Mouse (Mus musculus) monocyte, adult 5-6 weeks (primary cell): ENCODE measurements around the gene Fscn2. TPM values are rescaled to one million over a fixed set of nuclear protein-coding genes. Genes with fewer than 3 reads are reported as not detected.

Experiments
- ATAC-seq: fragments of 153-309, 156-312 bp; replicated peaks from 2 replicates; pipeline ENCODE4 v1.8.0; 2017; ENCODE audit warnings: mild to moderate bottlenecking; ENCODE audit not compliant: low TSS enrichment, insufficient number of reproducible peaks, severe bottlenecking, poor library complexity, low FRiP score
- total RNA-seq: library from RNA; stranded (forward); fragments of 200-1000, 200-491, 200-594 nt; gene quantifications from 3 replicates; pipeline ENCODE4 v1.2.3, GENCODE M21; 2017

The Fscn2 gene
- total RNA-seq: 0.29 to 0.75 TPM in 2 of 3 replicates, not detected in the other

GRCm38 (mm10) chr11:120361295-120361694, at the start of gene Fscn2:
Gene Fscn2 (plus strand): TSS chr11:120361534.
- no peak for ATAC-seq

DNA sequence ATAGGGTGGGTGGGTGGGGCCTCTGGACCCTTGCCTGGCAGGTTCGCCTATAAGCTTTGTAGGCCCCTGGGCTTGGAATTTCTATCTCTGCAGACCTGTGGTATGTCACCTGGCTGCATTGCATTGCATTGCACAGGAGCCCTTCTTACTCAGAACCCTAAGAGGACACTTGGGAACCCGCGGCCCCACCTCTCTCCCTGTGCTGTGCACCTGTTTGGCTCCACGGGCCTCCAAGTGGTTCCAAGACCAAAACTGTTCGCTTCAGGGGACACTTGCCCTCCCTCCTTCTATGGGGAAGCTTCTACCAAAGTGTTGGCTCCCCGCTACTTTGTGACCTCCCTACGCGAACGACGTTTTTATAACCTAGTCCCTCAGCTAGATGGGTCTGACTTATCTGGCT, 49.8 kb upstream of the Fscn2 start:
- no peak for ATAC-seq

- no peak for ATAC-seq
Observed at GRCm38 (mm10) chr11:120312069-120312468, 49.3 kb upstream of the Fscn2 start.

DNA sequence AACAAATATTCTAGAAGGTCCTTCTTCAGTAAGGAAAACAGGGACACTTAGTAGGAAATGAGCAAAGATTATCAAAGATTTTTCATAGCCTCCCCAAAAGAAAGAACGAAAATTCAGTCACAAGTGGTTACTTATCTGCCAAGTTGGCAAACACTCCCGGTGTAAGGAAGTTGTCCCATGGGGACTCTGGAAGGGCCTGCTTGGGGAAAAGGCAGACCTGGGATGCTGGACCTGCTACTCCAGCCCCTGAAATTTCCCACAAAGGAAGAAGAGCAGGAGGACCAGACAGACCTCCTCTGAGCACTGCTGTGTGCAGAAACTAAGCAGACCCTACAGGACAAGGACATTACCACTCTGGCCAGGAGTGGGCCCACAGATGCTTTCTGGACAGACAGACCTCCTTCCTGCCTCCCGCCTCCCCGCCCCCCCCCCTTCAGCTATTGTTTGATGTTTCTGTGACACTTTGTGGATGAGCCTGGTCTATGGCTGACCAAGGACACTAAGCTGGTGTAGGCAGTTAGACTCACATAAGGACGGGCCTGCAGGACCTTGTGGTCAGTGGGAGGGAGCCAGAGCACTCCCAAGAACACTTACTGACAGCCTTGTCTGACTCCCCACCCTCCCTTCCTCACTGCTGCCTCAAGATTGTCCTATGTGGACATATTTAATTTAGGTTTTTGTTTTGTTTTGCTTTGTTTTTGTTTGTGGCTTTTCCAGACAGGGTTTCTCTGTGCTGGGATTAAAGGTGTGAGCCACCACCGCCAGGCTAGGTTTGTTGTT, 47.2 kb upstream of the Fscn2 start:
- ATAC-seq: no peak

GRCm38 (mm10) chr11:120314721-120315415, 46.5 kb upstream of the Fscn2 start:
- no peak for ATAC-seq

GRCm38 (mm10) chr11:120315416-120315761, 45.9 kb upstream of the Fscn2 start:
- no peak for ATAC-seq

DNA sequence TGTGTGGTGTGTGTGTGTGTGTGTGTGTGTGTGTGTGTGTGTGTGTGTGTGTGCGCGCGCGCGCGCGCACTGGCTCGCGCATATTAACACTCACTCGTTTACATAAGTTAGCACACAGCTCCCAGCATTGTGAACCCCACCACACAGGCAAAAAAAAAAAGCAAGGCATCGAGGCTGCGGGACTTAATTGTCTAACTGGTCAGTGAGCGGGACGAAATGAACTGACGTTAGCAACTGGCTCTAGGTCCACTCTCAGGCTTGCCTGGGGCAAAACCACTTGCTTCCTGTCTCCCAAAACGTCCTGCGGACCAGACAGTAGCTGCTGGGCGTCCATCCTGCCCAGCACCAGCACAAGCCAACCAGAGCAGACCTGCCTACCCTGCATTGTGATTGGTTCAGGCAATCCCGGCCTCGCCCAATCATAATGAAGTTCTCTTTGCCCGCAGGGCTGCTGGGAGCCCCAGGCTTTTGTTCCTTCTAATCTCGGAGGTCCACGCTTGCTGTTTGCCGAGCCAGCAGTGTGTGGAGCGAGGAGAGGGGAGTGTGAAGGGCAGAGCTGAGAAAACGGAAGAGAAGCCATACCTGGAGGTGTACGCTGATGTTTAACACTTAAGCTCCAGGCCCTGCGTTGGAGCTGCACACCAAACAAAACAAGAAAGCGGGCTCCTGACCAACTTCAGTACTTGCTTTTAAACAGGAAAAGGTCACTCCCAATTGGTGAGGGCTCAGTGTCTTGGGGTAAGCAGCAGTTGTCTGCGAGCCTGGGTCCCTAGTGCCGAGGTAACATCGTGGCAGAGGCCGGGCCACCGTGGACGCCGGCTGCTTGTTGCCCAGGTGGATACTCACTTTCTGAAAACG, 45.3 kb upstream of the Fscn2 start:
- peak; percentile 99 for ATAC-seq

DNA sequence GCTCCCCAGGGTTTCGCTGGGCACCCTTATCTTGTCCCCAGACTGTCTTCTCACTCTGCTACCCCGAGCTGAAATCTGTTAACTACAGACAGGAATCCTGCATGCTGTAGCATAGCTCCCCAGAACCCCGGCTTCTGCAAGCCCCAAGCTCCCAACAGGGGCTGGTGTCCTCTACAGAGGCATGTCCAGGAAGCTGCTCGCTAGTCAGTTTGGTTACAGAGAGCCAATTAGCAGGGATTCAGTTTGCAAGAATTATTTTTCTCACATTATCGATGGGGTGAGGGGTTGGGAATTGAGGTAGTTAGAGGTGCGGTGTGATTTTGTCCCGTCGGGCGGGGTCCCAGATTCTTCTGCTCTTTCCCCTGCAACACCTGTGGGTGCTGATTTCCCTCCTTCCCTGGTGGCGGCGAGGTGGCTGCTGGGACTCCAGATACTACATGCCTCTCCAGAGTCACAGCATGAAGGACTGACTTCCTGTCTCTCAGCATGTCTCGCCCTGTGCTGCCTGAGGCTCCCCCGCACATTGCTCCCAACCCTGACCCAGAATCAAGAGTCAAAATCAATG, 44.6 kb upstream of the Fscn2 start:
- no peak for ATAC-seq

GRCm38 (mm10) chr11:120317456-120317855, 43.9 kb upstream of the Fscn2 start:
- no peak for ATAC-seq

GRCm38 (mm10) chr11:120319310-120319709, 42.0 kb upstream of the Fscn2 start:
- no peak for ATAC-seq

DNA sequence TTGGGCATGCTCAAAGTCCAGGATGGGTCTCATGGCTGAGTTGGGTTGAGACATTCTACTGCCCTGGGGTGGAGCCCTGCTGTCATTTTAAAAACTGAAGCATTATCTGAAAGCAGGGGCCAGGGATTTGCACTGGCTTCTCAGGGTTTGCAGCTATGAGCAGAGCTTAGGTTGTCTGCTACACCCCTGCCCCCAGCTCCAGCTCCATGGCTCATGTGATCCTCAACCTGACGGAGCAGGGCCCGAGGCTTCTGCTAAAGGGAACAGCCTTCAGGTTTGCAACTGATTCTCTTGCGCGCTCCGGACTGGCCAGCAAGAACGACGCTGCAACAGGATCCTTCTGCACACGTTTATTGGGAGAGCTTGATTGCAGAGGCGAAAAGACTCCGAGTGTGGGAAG, 41.2 kb upstream of the Fscn2 start:
- ATAC-seq: no peak

DNA sequence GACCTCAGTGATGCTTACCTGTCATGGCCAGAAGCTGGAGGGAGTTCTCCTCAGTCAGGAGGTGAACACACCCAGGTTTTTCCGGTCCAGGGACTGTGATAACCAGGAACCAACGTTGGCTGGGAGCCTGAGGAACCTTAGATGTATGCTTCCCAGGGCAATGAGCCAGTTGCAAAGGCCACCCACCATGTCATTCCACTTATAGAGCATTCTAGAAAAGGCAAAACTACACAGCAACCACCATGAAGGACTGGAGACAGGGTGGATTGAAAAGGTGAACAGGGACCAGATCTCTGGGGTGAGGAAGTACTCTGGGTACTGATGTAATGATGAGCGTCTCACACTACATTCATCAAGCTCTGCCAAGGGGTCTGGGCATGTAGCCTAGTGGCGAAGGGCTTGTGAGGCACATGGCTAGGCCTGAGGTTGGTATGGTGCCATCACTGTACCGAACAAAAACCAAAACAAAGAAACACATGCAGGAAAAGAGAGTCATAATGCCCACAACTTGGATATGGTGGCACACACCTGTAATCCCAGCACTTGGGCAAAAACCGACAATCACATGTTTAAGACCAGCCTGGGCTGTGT, 25.8 kb upstream of the Fscn2 start:
- no peak for ATAC-seq

- no peak for ATAC-seq
Observed at GRCm38 (mm10) chr11:120337447-120337846, 23.9 kb upstream of the Fscn2 start.

GRCm38 (mm10) chr11:120338786-120339185, 22.5 kb upstream of the Fscn2 start:
- no peak for ATAC-seq

- no peak for ATAC-seq
Observed at GRCm38 (mm10) chr11:120339978-120340513, 21.3 kb upstream of the Fscn2 start.

DNA sequence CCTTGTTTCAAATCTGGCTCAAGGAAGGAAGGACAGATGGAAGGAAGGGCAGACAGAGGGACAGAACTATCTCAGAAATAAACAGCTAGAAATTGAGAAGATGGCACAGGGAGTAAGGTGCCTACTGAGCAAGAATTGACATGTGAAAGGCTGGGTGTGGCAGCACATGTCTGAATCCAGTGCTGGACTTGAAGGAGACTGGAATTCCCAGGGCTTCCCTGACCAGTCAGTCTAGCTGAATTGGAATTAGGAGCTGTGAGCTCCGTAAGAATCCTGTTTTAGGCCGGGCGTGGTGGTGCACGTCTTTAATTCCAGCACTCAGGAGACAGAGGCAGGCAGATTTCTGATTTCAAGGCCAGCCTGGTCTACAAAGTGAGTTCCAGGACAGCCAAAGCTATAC, 19.7 kb upstream of the Fscn2 start:
- ATAC-seq: no peak

DNA sequence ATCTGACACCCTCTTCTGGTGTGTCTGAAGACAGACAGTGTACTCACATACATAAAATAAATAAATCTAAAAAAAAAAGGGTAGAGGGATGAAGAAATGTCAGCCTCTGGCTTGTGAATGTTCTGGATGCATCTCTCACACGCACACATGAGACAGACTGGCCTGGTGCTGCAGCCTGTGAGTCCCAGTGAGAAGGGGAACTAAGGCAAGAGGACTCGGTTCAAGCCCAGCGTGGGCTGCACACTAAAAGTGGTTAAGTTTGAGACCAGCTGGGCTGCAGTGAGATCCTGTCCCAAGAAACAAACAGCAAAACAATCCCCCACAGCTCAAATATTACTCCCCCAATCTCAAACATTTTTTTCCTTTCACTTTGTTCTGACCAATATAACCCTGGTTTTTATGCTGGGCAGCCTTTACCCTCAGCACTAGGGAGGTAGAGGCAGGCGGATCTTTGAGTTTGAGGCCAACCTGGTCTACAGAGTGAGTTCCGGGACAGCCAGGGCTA, 18.6 kb upstream of the Fscn2 start:
- no peak for ATAC-seq
